Mouse (Mus musculus) CD4-positive, CD25-positive, alpha-beta regulatory T cell, adult 2 months (primary cell): Measurements from ENCODE around the gene Gm11549.

ENCODE experiments used
- DNase-seq: peaks from one replicate; pipeline ENCODE4 v3.0.0-alpha.2; 2012; ENCODE audit warnings: low read depth, low spot score

Gm11549 gene

DNA sequence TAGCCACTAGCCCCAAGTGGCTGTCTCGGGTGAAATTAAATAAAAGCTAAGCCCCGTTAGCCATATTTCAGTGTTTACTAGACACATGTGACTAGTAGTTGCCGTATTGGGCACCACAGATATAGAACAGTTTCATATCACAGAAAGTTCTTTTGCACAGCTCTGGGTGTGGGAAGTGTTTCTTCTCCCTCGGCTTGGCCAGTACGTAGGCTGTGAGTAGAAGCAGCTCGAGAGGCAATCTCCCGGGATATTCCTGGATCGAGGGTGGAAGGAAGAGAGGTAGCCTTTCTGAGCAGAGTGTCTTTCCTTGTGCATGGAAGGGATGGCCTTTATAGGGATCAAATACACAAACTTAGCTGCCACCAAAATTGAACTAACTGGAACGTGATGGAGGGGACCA is 5.4 kb downstream of the Gm11549 start:
- DNase-seq: no peak

DNA sequence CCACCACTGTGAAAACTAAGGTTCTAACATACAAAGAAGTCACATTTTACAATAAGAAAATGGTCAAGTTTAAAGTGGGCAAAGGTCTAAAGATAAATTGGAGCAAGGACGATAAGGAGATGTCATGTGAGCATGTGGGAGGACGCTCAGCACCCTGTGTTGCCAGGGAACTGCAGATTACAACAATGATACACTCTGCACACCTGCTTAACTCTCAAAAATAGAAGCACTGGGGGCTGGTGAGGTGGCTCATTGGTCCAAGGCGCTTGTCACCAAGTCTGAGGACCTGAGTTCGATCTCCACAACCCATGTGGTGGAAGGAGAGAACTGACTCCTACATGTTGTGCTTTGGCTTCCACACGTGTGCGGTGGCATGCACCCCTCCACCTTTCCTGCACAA is 10.1 kb downstream of the Gm11549 start:
- DNase-seq: no peak

DNA sequence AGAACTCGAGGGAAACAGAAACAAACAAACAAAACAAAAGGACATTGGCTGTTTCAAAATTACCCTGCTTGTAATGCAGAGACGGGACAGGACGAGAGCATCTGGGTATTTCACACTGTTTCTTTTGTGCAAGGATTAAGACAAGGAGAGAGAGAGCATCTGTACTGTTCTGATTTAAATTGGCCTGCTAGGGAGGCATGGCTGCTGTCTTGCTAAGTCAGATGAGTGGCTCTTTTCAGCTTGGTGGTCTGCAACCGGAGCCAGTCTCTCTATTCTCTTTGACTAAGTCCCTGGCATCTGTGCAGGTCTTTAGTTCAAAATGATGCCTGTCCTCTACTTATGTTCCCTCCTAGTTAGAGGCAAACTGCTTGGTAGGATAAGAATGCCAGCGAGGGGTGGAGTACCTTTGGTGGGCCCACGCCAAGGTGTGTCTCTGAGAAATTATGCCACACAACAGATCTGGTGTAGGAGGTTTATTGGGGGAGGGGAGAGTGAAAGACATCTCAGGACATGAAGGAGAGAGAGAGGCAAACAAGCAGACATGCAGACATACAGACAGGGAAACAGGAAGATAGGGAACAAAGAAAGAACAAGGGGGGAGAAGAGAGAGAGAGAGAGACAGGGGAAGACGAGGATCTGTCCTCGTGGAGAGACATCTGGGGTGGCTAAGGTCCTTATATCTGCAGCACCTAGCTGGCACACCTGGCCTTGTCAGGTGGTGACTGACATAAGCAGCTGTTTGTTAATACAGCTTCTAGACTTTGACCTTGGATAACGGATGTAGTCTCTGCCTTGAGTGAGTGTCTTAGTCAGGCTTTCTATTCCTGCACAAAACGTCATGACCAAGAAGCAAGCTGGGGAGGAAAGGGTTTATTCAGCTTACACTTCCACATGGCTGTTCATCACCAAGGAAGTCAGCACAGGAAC is 15.5 kb downstream of the Gm11549 start:
- no peak for DNase-seq

DNA sequence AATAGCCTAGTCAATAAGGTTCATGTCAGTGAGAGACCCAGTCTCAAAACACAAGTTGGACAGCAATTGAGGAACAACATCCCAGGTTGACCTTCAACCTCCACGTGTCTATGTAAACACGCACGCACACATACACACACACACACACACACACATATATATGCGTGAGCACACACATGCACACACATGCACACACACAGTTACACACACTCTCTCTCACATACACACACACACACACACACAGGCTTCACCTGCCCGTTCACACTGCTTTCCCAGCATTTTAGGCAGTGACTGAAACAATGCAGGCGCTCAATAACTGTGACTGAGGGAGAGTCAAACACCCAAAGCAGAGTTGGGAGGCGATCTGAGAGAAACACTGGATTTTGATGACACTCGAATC is 16.3 kb downstream of the Gm11549 start:
- no peak for DNase-seq

DNA sequence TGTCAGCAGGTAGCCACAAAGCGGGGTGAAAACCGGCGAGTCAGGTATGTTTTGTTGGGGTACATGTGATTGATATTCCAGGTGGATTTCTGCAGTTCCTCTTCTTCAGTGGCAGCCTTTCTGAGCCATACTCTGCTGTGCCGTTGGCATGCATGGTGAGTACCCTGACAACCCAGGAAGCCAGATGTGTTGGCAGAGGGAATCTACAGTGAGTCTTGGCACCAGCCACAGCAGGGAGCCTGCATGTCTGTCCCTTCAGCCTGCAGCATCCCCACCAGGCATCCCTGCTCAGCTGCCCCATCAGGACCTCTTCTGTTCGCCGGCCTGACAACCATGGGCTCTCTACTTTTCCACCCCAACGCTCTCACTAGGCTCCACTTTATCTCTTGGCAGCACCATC is 20.1 kb downstream of the Gm11549 start:
- no peak for DNase-seq

DNA sequence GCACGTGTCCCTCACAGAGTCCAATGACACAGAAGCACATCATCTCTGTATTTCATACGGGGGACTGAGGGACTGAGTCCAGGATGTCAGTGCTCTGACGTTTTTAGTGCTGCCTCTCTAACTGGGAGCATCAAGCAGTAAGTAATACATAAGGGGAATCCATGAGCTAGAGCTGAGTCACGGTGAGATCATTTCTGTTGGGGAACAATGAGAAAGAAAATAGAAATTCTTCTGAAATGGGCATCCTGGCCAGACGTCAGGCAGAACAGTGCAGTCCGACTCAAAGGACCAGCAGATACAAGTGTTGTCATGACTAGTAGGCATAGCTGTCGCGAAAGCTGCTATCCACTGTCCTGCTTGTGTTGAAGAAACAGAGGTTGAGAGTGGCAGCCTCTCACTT is 20.6 kb downstream of the Gm11549 start:
- DNase-seq: no peak

DNA sequence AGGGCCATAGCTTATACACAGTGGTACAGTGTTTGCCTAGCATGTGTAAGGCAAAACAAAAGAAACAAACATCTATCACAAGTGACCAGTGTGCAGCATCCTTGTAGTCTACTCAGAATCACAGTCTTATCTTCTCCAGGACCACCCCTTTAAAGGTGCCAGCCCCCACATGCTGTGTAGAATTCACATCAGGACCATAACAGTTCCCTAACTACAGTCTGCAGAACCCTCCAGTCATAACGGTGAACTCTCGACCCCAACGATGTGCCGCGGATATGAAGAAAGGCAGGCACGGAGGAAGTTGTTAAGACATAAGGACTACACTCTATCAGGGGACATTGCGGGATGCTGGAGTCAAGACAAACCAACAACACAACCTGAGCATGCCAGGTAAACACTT is 22.2 kb downstream of the Gm11549 start:
- no peak for DNase-seq

DNA sequence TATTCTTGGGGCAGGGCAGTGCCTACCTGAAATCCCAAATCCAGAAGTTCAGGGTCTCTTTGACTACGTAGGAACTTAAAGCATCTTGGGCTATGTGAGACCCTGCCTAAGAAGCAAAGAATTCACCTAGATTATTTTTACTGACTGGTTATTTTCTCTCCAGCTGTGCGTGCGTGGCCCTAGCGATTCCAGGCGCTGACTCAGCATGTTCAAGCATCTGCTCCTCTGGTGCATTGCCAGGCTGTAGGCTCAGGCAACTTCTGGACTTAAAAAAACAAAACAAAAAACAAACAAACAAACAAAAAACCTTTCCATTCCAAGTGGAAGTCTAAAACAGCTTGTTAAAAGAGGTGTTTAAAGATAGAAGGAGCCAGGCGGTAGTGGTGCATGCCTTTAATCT is 23.4 kb downstream of the Gm11549 start:
- DNase-seq: no peak

DNA sequence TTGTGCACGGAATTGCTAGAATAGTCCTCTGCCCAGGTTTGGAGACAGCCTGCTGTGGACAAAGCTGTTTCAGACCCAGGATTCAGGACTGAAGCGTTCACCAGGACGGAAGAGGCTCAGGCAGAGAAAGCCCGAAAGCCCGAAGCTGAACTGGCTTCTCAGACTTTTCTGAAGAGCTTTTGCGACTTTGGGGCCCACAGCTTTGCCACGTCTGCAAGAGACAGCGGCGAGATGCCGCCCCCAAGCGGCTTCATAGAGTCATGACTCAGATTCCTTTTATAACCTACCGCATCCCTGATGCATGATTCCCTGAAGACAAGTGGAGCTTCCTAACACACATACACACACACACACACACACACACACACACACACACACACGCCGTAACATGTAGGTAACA is 24.9 kb downstream of the Gm11549 start:
- peak; percentile 72 for DNase-seq

DNA sequence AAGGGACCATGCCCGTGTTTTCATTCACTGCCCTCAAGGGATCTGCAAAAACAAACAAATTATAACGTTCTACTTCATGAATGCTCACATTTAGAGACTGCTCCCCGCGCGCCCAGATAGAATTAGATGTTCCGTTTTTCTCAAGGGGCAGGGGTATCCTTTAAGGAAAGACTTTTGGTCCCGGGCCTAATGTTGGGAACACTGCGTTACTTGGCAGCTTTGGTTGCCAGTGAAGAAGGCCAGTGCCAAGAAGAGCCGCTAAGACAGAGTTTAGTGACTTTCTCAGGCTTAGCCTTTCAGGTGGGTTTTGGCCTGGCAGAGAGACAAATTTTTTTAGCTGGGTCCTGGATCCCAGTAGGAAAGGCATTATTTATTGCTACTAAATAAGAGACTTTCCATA is 25.3 kb downstream of the Gm11549 start:
- no peak for DNase-seq

DNA sequence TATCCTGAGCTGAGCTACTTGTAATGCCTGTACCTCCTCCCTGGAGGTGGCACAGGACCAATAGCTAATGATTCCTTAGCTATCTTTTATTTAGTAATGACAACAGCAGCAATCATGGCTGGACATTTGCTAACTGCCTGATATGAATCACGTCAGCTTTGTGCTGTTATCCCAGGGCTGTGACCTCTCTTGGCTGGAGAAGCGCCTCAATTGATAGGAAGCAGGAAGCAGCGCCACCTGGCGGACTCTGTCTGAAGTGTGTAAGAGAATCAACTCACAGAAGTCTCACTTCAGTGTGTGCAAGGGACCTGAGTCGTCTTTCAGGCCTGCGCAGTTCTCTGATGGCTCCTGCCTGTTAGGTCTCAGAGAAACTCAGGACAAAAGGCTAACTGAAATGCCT is 26.2 kb downstream of the Gm11549 start:
- peak; percentile 86 for DNase-seq

DNA sequence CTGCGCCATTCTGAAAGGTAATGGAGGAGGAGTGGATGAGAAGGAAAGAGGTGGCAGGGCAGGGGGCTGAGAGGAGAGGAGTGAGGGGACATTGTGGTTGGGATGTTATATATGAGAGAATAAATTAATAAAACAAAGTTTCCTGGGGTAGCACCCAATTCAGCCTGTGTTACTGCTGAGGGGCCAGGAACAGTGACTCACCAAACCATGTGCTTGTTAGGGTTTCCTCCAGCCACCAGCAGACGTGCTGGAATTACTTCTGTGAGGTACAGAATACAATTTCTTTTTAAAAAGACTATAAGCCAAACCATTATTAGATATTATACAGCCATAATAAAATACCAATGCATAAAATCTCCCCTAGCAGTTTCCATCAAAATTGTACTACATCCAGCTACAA is 27.0 kb downstream of the Gm11549 start:
- no peak for DNase-seq

DNA sequence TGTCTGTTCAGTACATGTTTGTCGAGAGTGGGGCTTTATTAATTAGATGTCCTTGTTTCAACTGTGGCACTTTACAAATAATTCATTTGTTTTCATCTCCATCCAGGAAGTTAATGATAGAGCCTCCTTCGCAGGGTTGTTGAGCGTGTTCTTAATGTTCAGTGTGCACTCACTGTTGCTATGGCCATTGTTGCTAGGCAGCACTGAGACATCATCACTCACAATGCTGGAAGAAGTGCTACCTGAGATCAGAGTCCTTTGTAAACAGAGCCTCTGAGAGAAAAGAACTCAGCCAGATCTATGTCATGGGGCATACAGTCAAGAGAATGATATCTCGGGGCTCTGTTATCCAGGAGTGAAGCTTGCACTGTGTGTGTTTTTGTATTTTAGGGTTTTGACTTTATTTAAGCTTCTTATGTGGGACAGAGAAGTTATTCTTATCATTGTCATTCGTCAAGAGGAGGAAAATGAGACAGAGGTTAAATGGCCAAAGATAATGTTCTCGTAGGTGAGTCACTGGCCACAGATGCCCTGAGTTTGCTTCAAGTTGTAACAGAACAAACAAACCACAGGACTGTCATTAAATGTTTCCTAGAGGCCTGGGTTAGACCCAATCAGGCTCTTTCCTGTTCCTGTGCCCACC is 27.9 kb downstream of the Gm11549 start:
- no peak for DNase-seq

DNA sequence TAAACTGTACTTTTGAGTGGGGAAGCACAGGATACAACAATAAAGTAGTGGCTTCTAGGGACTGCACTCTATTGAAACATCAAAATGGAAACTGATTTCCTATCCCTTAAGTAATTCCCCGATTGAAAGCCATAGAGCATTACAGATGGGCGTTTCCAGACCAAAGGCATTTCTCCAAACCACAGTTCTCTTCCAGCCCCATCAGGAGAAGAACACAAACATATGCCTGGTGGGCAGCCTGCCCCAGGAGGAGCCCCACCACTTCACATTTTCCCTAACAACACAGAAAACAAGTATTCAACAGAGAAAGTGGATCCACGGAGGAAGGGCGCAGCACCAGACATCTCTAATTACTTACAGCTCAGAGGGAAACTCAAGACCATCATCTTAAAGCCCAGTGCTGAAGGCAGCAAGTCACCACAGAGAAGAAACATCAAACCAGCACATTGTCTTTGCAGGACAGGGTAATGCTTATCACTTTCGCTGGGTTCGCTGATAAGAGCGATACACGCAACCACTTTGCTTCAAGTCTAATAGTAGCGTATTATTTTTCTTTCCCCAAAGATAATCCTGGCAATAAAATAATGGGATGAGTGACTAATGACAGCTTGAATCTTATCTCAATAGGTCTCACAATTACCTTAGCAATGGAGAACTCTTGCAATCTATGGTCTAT is 28.8 kb downstream of the Gm11549 start:
- no peak for DNase-seq

DNA sequence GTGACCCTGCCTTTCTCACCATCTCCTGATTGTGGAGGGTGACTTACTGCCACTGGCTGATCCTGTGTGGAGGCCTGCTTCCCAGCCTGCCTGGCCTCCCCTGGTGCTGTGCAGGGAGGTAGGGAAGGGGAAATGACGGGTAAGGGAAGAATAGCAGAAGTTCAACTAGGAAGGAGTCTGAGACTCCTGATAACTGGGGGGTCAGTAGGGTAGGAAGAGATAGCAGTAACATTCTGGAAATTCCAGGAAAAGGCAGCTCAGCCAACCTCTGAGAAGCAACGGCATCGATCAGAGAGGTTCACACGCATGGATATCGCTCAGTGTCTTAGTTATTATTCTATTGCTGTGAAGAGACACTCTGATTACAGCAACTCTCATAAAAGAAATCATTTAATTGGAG is 30.1 kb downstream of the Gm11549 start:
- no peak for DNase-seq

DNA sequence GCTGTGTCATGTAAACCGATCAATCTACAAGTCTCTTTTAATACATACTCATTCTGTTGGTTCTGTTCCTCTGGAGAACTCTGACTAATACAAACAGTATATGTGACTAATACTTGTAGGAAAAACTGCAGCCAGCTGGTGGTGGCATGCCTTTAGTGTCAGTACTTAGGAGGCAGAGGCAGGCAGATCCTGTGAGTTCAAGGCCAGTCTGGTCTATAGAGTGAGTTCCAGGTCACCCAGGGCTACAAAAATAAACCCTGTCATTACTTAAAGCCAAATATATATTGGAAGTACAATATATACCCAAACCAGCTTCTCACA is 32.1 kb downstream of the Gm11549 start:
- DNase-seq: no peak

DNA sequence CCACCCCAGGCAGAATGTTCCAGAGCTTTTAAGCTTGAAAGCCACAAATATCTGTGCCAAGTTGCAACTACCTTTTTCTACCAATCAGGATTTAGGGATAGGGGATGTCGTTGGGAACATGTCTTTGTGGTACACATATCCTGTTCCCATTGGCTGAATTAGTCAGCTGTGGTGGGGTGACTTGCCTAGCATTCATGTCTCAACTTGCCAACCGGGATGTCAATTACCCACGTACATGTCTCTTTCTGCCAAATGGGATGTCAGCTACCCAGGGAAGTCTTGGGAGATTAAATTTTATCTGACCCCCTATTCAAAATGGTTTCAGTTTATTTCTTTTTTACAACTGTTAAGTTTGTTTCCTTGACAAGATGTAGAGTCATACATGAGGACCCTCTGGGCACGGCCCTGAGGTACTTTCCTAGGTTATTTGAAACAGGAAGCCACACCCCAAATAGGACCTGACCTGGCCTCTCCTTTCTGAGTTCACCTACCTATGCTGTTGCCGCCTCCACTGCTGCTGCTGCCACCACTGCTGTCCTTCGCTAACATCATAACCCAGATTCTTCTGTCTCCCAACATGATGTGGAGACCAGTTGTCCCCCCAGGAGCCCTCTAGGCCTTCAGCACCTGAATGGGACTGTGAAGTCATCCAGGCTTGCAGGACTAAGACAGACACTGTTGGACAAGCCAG is 32.6 kb downstream of the Gm11549 start:
- DNase-seq: no peak

DNA sequence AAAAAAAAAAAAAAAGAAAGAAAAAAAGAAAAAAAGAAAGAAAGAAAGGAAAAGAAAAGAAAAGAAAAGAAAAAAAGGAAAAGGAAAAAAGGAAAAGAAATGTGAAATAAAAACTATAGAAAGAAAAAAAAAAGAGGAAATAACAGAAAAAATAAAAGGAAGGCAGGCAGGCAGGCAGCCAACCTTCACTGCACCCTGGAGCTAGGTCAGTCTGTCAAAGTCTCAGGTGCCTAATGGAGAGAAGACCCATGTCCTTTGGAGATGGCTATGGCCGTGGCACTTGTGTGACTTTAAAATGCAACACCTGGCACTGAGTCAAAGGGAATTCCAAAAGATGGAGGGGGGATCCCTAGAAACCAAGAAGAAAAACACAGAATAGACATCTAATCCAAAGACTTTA is 33.2 kb downstream of the Gm11549 start:
- no peak for DNase-seq

DNA sequence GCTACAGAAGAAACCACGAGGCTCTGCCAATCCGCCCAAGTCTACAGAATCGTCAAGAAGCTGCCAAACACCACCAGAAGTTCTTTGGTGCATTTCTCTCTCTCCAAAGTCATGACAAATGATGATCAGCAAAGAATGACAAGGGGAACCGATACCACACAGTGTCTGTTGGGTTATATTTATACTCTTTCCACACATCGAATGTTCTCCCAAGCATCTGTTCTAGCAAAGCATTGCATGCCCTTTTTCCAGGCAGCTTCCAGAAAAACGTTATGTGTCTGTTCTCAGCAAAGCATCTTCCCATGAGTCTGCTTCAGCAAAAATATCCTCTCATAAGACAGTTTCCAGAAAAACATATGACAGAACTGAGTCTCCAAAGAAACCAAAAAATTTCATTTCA is 34.7 kb downstream of the Gm11549 start:
- no peak for DNase-seq

DNA sequence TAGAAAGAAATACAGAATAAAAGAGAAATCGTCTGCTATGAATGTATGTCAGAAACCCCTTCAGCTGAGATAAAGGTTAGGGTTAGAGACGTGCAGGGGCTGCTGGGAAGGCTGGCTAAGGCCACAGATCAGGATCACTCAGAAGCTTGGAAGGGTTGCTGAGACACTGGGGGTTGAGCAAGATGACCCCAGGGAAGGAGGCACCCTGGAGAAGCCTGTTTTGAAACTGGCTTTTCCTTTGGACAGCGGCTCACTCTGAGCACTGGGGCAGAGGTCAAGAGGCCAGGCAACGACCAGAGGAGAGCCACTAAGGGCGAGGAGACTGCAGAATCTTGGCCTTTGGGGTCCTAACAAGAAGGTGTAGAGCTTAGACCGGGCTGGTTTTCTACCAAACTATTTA is 35.4 kb downstream of the Gm11549 start:
- DNase-seq: no peak

DNA sequence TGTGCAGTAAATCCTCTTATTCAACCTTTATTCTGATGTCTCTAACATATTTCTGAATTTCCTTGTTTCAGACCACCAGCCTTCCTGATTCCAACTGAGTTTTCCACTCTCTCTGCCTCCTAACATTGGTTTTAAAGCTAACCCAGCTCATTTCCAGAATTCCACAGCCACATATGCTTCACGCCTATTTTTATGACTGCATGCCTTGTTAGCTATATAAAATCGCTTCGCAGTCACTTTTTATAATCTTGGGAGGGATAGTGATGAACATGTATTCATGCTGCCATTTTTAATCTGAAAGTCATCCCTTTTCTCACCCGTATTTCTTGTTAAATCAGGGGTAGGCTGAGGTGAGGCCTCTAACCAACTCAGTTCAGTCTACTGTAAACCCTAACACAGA is 37.3 kb downstream of the Gm11549 start:
- DNase-seq: no peak

DNA sequence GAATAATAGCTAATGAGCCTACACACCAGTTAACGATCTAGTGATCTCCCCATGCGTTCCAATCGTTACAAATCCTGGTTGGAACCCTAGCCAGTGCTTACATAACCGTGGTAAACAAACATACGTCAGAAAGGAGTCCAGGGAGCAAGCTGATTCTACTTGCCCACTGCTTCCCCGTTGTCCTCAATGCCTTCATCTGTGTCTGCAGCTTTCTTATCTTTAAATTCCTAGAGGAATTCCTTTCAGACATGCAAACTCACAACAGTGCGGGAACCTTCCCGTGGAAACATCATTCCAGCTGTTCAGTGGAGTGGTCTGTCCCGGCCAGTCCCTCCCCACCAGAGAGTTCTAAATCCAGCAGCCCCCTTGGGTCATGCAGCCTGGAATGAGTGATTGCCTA is 38.7 kb downstream of the Gm11549 start:
- DNase-seq: no peak
